Comparison of ENCODE assay signal across 8 mouse cellular contexts in genomic region chr16:9501713-9502112, GRCm38 (mm10).
DNase-seq lines count a peak whose midpoint lies in the region; ATAC-seq lines count a peak whose summit lies in the region.

No protein-coding gene starts in this region.

- no peaks in the 10 kb centered on the region for H3K4me1 ChIP-seq in hindbrain, embryonic 14.5 days (replicated peaks; ENCODE audit: control insufficient read depth, insufficient read depth, low read length)
- no peaks in the 10 kb centered on the region for H3K4me1 ChIP-seq in hindbrain, embryonic 16.5 days (ENCODE audit: control insufficient read depth, insufficient read depth, low read depth, low read length)
- no peaks in the 10 kb centered on the region for H3K4me1 ChIP-seq in intestine, embryonic 15.5 days (replicated peaks)
- peaks cover 9% of the 10 kb centered on the region for H3K4me1 ChIP-seq in heart, embryonic 12.5 days (replicated peaks)

- 33% methylated on average over 4 of the region's 4 CpGs for WGBS in hindbrain, embryonic 14.5 days
- 24% methylated on average over 4 of the region's 4 CpGs for WGBS in hindbrain, embryonic 16.5 days
- WGBS in intestine, embryonic 15.5 days, result 17% methylated on average over 4 of the region's 4 CpGs
- 28% methylated on average over 4 of the region's 4 CpGs for WGBS in heart, embryonic 12.5 days

- no peak overlapping the region for H3K4me2 ChIP-seq in hindbrain, embryonic 14.5 days (replicated peaks)
- no peak overlapping the region for H3K4me2 ChIP-seq in hindbrain, embryonic 16.5 days (ENCODE audit: low read length)
- H3K4me2 ChIP-seq in intestine, embryonic 15.5 days (replicated peaks), result no peak overlapping the region
- no peak overlapping the region for H3K4me2 ChIP-seq in heart, embryonic 12.5 days

- no peak overlapping the region for H3K9ac ChIP-seq in hindbrain, embryonic 14.5 days
- no peak overlapping the region for H3K9ac ChIP-seq in hindbrain, embryonic 16.5 days (ENCODE audit: low read depth, low read length)
- no peak overlapping the region for H3K9ac ChIP-seq in intestine, embryonic 15.5 days
- no peak overlapping the region for H3K9ac ChIP-seq in heart, embryonic 12.5 days

- peak; percentile 56 for DNase-seq in hindbrain, embryonic 14.5 days (ENCODE audit: low spot score)
- peak; percentile 29 to 34 for DNase-seq in adrenal gland, adult 18-20 months (ENCODE audit: low spot score in 2 of 2)
- peak; percentile 61 for DNase-seq in lung, postnatal 14 days
- DNase-seq in spleen, postnatal 10 days (ENCODE audit: low spot score in 2 of 2), result no peak

- no peak overlapping the region for H3K4me3 ChIP-seq in hindbrain, embryonic 14.5 days (replicated peaks; ENCODE audit: low read length)
- no peak overlapping the region for H3K4me3 ChIP-seq in hindbrain, embryonic 16.5 days (ENCODE audit: low read length)
- H3K4me3 ChIP-seq in intestine, embryonic 15.5 days (replicated peaks), result no peak overlapping the region
- H3K4me3 ChIP-seq in heart, embryonic 12.5 days, result no peak overlapping the region

- no peak overlapping the region for H3K27ac ChIP-seq in hindbrain, embryonic 14.5 days
- H3K27ac ChIP-seq in hindbrain, embryonic 16.5 days (ENCODE audit: low read depth, low read length), result no peak overlapping the region
- H3K27ac ChIP-seq in intestine, embryonic 15.5 days, result no peak overlapping the region
- no peak overlapping the region for H3K27ac ChIP-seq in heart, embryonic 12.5 days (ENCODE audit: poor library complexity, severe bottlenecking)

- H3K27me3 ChIP-seq in hindbrain, embryonic 14.5 days (ENCODE audit: control insufficient read depth, insufficient read depth, low read length), result no peaks in the 10 kb centered on the region
- no peaks in the 10 kb centered on the region for H3K27me3 ChIP-seq in hindbrain, embryonic 16.5 days (replicated peaks; ENCODE audit: control insufficient read depth, insufficient read depth, low read length)
- no peaks in the 10 kb centered on the region for H3K27me3 ChIP-seq in intestine, embryonic 15.5 days (replicated peaks)
- no peaks in the 10 kb centered on the region for H3K27me3 ChIP-seq in heart, embryonic 12.5 days (replicated peaks)

- no peak; the same call in 1 of the 2 replicates for ATAC-seq in hindbrain, embryonic 14.5 days (ENCODE audit: low FRiP score)
- ATAC-seq in hindbrain, embryonic 16.5 days, result no peak
- ATAC-seq in intestine, embryonic 15.5 days, result peak; percentile 67; the same call in 1 of the 2 replicates
- no peak for ATAC-seq in monocyte, adult 5-6 weeks (replicated peaks; ENCODE audit: insufficient number of reproducible peaks, low FRiP score, low TSS enrichment, poor library complexity, severe bottlenecking)
- ATAC-seq in heart, embryonic 12.5 days (ENCODE audit: insufficient number of reproducible peaks, low FRiP score), result no peak

- no peaks in the 10 kb centered on the region for H3K36me3 ChIP-seq in hindbrain, embryonic 14.5 days (replicated peaks; ENCODE audit: control insufficient read depth, insufficient read depth)
- no peaks in the 10 kb centered on the region for H3K36me3 ChIP-seq in hindbrain, embryonic 16.5 days (ENCODE audit: control insufficient read depth, insufficient read depth, low read length)
- H3K36me3 ChIP-seq in intestine, embryonic 15.5 days, result no peaks in the 10 kb centered on the region
- no peaks in the 10 kb centered on the region for H3K36me3 ChIP-seq in heart, embryonic 12.5 days

- no peaks in the 10 kb centered on the region for H3K9me3 ChIP-seq in hindbrain, embryonic 14.5 days (ENCODE audit: control insufficient read depth, low read length)
- no peaks in the 10 kb centered on the region for H3K9me3 ChIP-seq in hindbrain, embryonic 16.5 days (ENCODE audit: control insufficient read depth, low read length)
- H3K9me3 ChIP-seq in intestine, embryonic 15.5 days, result no peaks in the 10 kb centered on the region
- no peaks in the 10 kb centered on the region for H3K9me3 ChIP-seq in heart, embryonic 12.5 days (replicated peaks)

Comparison
In these comparisons a context has a peak if more than half of its experiments do, and no peak if none do; other contexts are left out.
1. DNase-seq: peak in hindbrain, embryonic 14.5 days (single experiment), adrenal gland, adult 18-20 months (2 of 2) and lung, postnatal 14 days (single experiment); none in spleen, postnatal 10 days (0 of 2).